8 mouse cellular contexts compared by ENCODE assay signal in genomic region chr1:179858780-179859551, GRCm38 (mm10). TPM values are rescaled to one million over a fixed set of nuclear protein-coding genes. Genes with fewer than 3 reads are reported as not detected.
DNase-seq lines count a peak whose midpoint lies in the region; ATAC-seq and TF ChIP-seq lines count a peak whose summit lies in the region.

No protein-coding gene starts in this region.

- no peaks in the 10 kb centered on the region for H3K9me3 ChIP-seq in hindbrain, embryonic 16.5 days (ENCODE audit: control insufficient read depth, low read length)
- H3K9me3 ChIP-seq in limb, embryonic 14.5 days (ENCODE audit: control insufficient read depth, low read length), result no peaks in the 10 kb centered on the region

- H3K4me3 ChIP-seq in hindbrain, embryonic 16.5 days (ENCODE audit: low read length), result no peak overlapping the region
- no peak overlapping the region for H3K4me3 ChIP-seq in limb, embryonic 14.5 days (replicated peaks; ENCODE audit: low read length)

- H3K36me3 ChIP-seq in hindbrain, embryonic 16.5 days (ENCODE audit: control insufficient read depth, insufficient read depth, low read length), result no peaks in the 10 kb centered on the region
- no peaks in the 10 kb centered on the region for H3K36me3 ChIP-seq in limb, embryonic 14.5 days (ENCODE audit: control insufficient read depth, insufficient read depth, low read length)

- no peak overlapping the region for H3K9ac ChIP-seq in hindbrain, embryonic 16.5 days (ENCODE audit: low read depth, low read length)
- H3K9ac ChIP-seq in limb, embryonic 14.5 days (ENCODE audit: low read depth, low read length, severe bottlenecking), result no peak overlapping the region

- 46% methylated on average over 14 of the region's 14 CpGs for WGBS in hindbrain, embryonic 16.5 days
- 44% methylated on average over 14 of the region's 14 CpGs for WGBS in limb, embryonic 14.5 days

- no peak for TF ChIP-seq POLR2A in limb, embryonic 14.5 days (IDR thresholded peaks at IDR 0.05; ENCODE audit: borderline replicate concordance, extremely low read depth, insufficient read depth, insufficient read length)

- peak; percentile 74 for ATAC-seq in erythroblast, adult 5-6 weeks (replicated peaks; ENCODE audit: low FRiP score, poor library complexity, severe bottlenecking)
- peak; percentile 81; the same call in 1 of the 2 replicates for ATAC-seq in hindbrain, embryonic 16.5 days
- ATAC-seq in limb, embryonic 14.5 days (ENCODE audit: low FRiP score, low read depth), result peak; percentile 80; the same call in 1 of the 2 replicates

- H3K4me1 ChIP-seq in hindbrain, embryonic 16.5 days (ENCODE audit: control insufficient read depth, insufficient read depth, low read depth, low read length), result no peaks in the 10 kb centered on the region
- H3K4me1 ChIP-seq in limb, embryonic 14.5 days (ENCODE audit: control insufficient read depth, insufficient read depth, low read length), result no peaks in the 10 kb centered on the region

- peak; percentile 32 for DNase-seq in adrenal gland, adult 2 months
- DNase-seq in adrenal gland, postnatal 10 days, result no peak
- DNase-seq in R1 (ENCODE audit: low read depth, low spot score), result peak; percentile 71
- DNase-seq in limb, embryonic 14.5 days (ENCODE audit: low spot score), result peak; percentile 87
- peak; percentile 33 for DNase-seq in neural tube, embryonic 10.5 days (ENCODE audit: extremely low spot score, low spot score)
- no peak for DNase-seq in ovary, postnatal 14 days (ENCODE audit: low spot score)

- no peaks in the 10 kb centered on the region for H3K27me3 ChIP-seq in hindbrain, embryonic 16.5 days (replicated peaks; ENCODE audit: control insufficient read depth, insufficient read depth, low read length)
- H3K27me3 ChIP-seq in limb, embryonic 14.5 days (ENCODE audit: control insufficient read depth, insufficient read depth, low read length), result no peaks in the 10 kb centered on the region

- no peak overlapping the region for H3K27ac ChIP-seq in hindbrain, embryonic 16.5 days (ENCODE audit: low read depth, low read length)
- H3K27ac ChIP-seq in limb, embryonic 14.5 days (replicated peaks; ENCODE audit: low read depth, low read length), result no peak overlapping the region

- H3K4me2 ChIP-seq in hindbrain, embryonic 16.5 days (ENCODE audit: low read length), result no peak overlapping the region
- no peak overlapping the region for H3K4me2 ChIP-seq in limb, embryonic 14.5 days (replicated peaks; ENCODE audit: low read depth, low read length, severe bottlenecking)

RNA-seq across cellular contexts. Expression of gene Ahctf1, which starts 55.5 kb away (rescaled TPM):
- total RNA-seq in adrenal gland, adult 2 months (2021), result 10 to 100 TPM; 31.6 to 35.3 TPM
- 2.1 and 2.2 TPM in 2 replicates for polyA plus RNA-seq in adrenal gland, adult 2 months (2012; rRNA removed)
- total RNA-seq in adrenal gland, postnatal 10 days (2021), result 10 to 100 TPM; 32.5 to 36.3 TPM
- total RNA-seq in erythroblast, adult 5-6 weeks (2015; ENCODE audit: low replicate concordance), result 51.4 and 69.0 TPM in 2 replicates
- total RNA-seq in erythroblast, adult 5-6 weeks (2017; ENCODE audit: low replicate concordance), result 53.7 and 67.2 TPM in 2 replicates
- polyA plus RNA-seq in hindbrain, embryonic 16.5 days (2015; fragmentation: Nextera tagmentation; extraction: Ambion mirVana), result 13.5 and 13.8 TPM in 2 replicates
- 28.1 and 31.5 TPM in 2 replicates for polyA plus RNA-seq in limb, embryonic 14.5 days (2012; rRNA removed)
- polyA plus RNA-seq in limb, embryonic 14.5 days (2014; fragmentation: Nextera tagmentation; extraction: Ambion mirVana), result 28.2 and 30.6 TPM in 2 replicates

RNA-seq across cellular contexts. Expression of gene Gm10518, which starts 55.8 kb away (rescaled TPM):
- under 1 TPM in 1 of 2 experiments, not detected in 1; 0.23 TPM for total RNA-seq in adrenal gland, adult 2 months (2021)
- not detected in 2 replicates for polyA plus RNA-seq in adrenal gland, adult 2 months (2012; rRNA removed)
- not detected for total RNA-seq in adrenal gland, postnatal 10 days (2021)
- total RNA-seq in erythroblast, adult 5-6 weeks (2015; ENCODE audit: low replicate concordance), result not detected in 2 replicates
- total RNA-seq in erythroblast, adult 5-6 weeks (2017; ENCODE audit: low replicate concordance), result not detected in 2 replicates
- polyA plus RNA-seq in hindbrain, embryonic 16.5 days (2015; fragmentation: Nextera tagmentation; extraction: Ambion mirVana), result 0.13 TPM in 1 of 2 replicates, not detected in the other
- polyA plus RNA-seq in limb, embryonic 14.5 days (2012; rRNA removed), result not detected in 2 replicates
- 0.25 TPM in 1 of 2 replicates, not detected in the other for polyA plus RNA-seq in limb, embryonic 14.5 days (2014; fragmentation: Nextera tagmentation; extraction: Ambion mirVana)

Comparison
In these comparisons a context has a peak if more than half of its experiments do, and no peak if none do; other contexts are left out.
1. DNase-seq: peak in adrenal gland, adult 2 months (single experiment), R1 (single experiment), limb, embryonic 14.5 days (single experiment) and neural tube, embryonic 10.5 days (single experiment); none in adrenal gland, postnatal 10 days (single experiment) and ovary, postnatal 14 days (single experiment).
2. Peak in every context shown above with its lines, with median percentiles within 50 percentile points of each other: ATAC-seq.